In the genomic region with DNA sequence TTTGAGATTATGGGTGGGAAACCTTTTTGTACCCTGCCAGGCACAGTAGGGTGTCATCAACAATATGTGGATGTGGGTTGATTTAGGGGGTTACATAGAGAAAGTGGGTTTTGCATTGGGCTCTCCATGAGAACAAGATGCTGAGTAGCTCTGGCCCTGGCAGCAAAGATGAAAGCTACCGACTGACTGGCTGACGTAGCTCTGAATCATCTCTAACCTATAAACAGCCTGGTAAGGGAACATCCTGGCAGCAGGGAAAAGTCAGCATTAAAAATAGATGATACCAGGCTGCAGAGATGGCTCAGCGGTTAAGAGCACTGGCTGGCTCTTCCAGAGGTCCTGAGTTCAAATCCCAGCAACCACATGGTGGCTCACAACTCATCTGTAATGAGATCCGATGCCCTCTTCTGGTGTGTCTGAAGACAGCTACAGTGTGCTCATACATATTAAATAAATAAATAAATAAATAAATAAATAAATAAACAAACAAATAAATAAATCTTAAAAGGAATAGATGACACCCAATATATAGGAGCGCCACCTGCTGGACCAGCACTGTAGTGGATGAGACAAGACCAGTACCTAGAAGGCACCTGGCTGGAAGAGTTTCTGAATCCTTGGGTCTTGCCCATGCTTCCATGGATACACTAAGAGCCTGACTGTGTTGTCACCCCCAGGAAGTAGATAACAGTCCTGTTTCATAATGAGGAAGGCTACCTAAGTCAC, we compare ENCODE assay signal across 9 mouse cellular contexts. TPM values are rescaled to one million over a fixed set of nuclear protein-coding genes. Genes with fewer than 3 reads are reported as not detected.
DNase-seq lines count a peak whose midpoint lies in the region; ATAC-seq and TF ChIP-seq lines count a peak whose summit lies in the region.
"Had no signal": no experiment of that assay in that cellular context is flagged by ENCODE, and none has a peak within 500 bp of the region (broad histone marks: within the 10 kb centered on the region; RNA-seq: fewer than 3 reads in every experiment).

No protein-coding gene starts in this region.

- TF ChIP-seq CTCF in forebrain, postnatal 0 days (IDR thresholded peaks at IDR 0.05; ENCODE audit: low read depth), result peak; percentile 30; the same call in 1 of the 2 replicates
- TF ChIP-seq CTCF in stomach, postnatal 0 days (IDR thresholded peaks at IDR 0.05; ENCODE audit: low read depth), result peak; percentile 54

- H3K4me1 ChIP-seq in forebrain, postnatal 0 days (ENCODE audit: insufficient read depth), result no peaks in the 10 kb centered on the region
- H3K4me1 ChIP-seq in forebrain, embryonic 12.5 days, result peaks cover 10% of the 10 kb centered on the region
- 0 out of 2 replicates have a peak, but pooled peaks cover 6% of the 10 kb centered on the region for H3K4me1 ChIP-seq in limb, embryonic 10.5 days
- H3K4me1 ChIP-seq in stomach, postnatal 0 days (replicated peaks; ENCODE audit: control insufficient read depth, insufficient read depth), result no peaks in the 10 kb centered on the region
- H3K4me1 ChIP-seq in midbrain, embryonic 15.5 days, result peaks cover 6% of the 10 kb centered on the region; the same call in 1 of the 2 replicates

- no peak overlapping the region for H3K4me3 ChIP-seq in forebrain, postnatal 0 days (ENCODE audit: low read depth, low read length)
- no peak overlapping the region for H3K4me3 ChIP-seq in forebrain, embryonic 12.5 days (replicated peaks)
- H3K4me3 ChIP-seq in limb, embryonic 10.5 days, result no peak overlapping the region
- H3K4me3 ChIP-seq in stomach, postnatal 0 days (ENCODE audit: low read depth, low read length), result no peak overlapping the region
- H3K4me3 ChIP-seq in midbrain, embryonic 15.5 days, result no peak overlapping the region

- H3K9ac ChIP-seq in forebrain, postnatal 0 days, result no peak overlapping the region
- no peak overlapping the region for H3K9ac ChIP-seq in forebrain, embryonic 12.5 days
- H3K9ac ChIP-seq in stomach, postnatal 0 days (ENCODE audit: low read length), result no peak overlapping the region
- no peak overlapping the region for H3K9ac ChIP-seq in midbrain, embryonic 15.5 days

- no peak for TF ChIP-seq EP300 in stomach, postnatal 0 days (optimal IDR thresholded peaks at IDR 0.05)

- H3K4me2 ChIP-seq in forebrain, postnatal 0 days (ENCODE audit: low read depth), result no peak overlapping the region
- no peak overlapping the region for H3K4me2 ChIP-seq in forebrain, embryonic 12.5 days
- no peak overlapping the region for H3K4me2 ChIP-seq in stomach, postnatal 0 days (replicated peaks; ENCODE audit: low read depth)
- H3K4me2 ChIP-seq in midbrain, embryonic 15.5 days, result no peak overlapping the region

- no peaks in the 10 kb centered on the region for H3K27me3 ChIP-seq in forebrain, postnatal 0 days (ENCODE audit: insufficient read depth, low read length)
- H3K27me3 ChIP-seq in forebrain, embryonic 12.5 days, result no peaks in the 10 kb centered on the region
- no peaks in the 10 kb centered on the region for H3K27me3 ChIP-seq in limb, embryonic 10.5 days (ENCODE audit: low read depth, poor library complexity, severe bottlenecking)
- no peaks in the 10 kb centered on the region for H3K27me3 ChIP-seq in stomach, postnatal 0 days (ENCODE audit: control insufficient read depth, insufficient read depth, low read length)
- no peaks in the 10 kb centered on the region for H3K27me3 ChIP-seq in midbrain, embryonic 15.5 days (replicated peaks)

- no peak overlapping the region for H3K27ac ChIP-seq in forebrain, postnatal 0 days (ENCODE audit: low read depth, low read length)
- H3K27ac ChIP-seq in forebrain, embryonic 12.5 days, result no peak overlapping the region
- H3K27ac ChIP-seq in limb, embryonic 10.5 days, result no peak overlapping the region
- H3K27ac ChIP-seq in stomach, postnatal 0 days (replicated peaks), result no peak overlapping the region
- no peak overlapping the region for H3K27ac ChIP-seq in midbrain, embryonic 15.5 days
- H3K27ac ChIP-seq: macrophage had no signal

- no peaks in the 10 kb centered on the region for H3K36me3 ChIP-seq in forebrain, postnatal 0 days (ENCODE audit: insufficient read depth)
- H3K36me3 ChIP-seq in forebrain, embryonic 12.5 days (replicated peaks), result no peaks in the 10 kb centered on the region
- no peaks in the 10 kb centered on the region for H3K36me3 ChIP-seq in limb, embryonic 10.5 days
- no peaks in the 10 kb centered on the region for H3K36me3 ChIP-seq in stomach, postnatal 0 days (ENCODE audit: control insufficient read depth, insufficient read depth, low read length)
- H3K36me3 ChIP-seq in midbrain, embryonic 15.5 days (replicated peaks), result no peaks in the 10 kb centered on the region

- DNase-seq in forebrain, postnatal 0 days, result peak; percentile 10
- peak; percentile 80 for DNase-seq in testis, postnatal 10 days (ENCODE audit: low spot score)
- no peak for DNase-seq in testis, postnatal 14 days (ENCODE audit: low spot score)
- DNase-seq in frontal cortex, adult 2 months (ENCODE audit: extremely low spot score in 1 of 2, low spot score in 1 of 2), result peak; percentile 47 to 70
- peak; percentile 37 for DNase-seq in limb, embryonic 10.5 days (ENCODE audit: low spot score)
- DNase-seq in stomach, postnatal 0 days (ENCODE audit: low spot score), result peak; percentile 22

- no peaks in the 10 kb centered on the region for H3K9me3 ChIP-seq in forebrain, postnatal 0 days (ENCODE audit: low read length)
- H3K9me3 ChIP-seq in forebrain, embryonic 12.5 days, result 0 out of 2 replicates have a peak, but pooled peaks cover 3% of the 10 kb centered on the region
- no peaks in the 10 kb centered on the region for H3K9me3 ChIP-seq in limb, embryonic 10.5 days (replicated peaks)
- no peaks in the 10 kb centered on the region for H3K9me3 ChIP-seq in stomach, postnatal 0 days (ENCODE audit: control insufficient read depth, low read length)
- H3K9me3 ChIP-seq in midbrain, embryonic 15.5 days, result no peaks in the 10 kb centered on the region

- 0 out of 2 replicates have a peak, but pooled peaks have one; percentile 34 for ATAC-seq in forebrain, postnatal 0 days
- no peak for ATAC-seq in forebrain, embryonic 12.5 days (ENCODE audit: low FRiP score)
- ATAC-seq in stomach, postnatal 0 days (ENCODE audit: low FRiP score, low TSS enrichment), result no peak
- ATAC-seq in midbrain, embryonic 15.5 days (replicated peaks), result no peak

- WGBS in forebrain, postnatal 0 days, result 74% methylated on average over 5 of the region's 5 CpGs
- WGBS in forebrain, embryonic 12.5 days, result 88% methylated on average over 5 of the region's 5 CpGs
- WGBS in limb, embryonic 10.5 days, result 86% methylated on average over 5 of the region's 5 CpGs
- WGBS in stomach, postnatal 0 days, result 80% methylated on average over 5 of the region's 5 CpGs
- WGBS in midbrain, embryonic 15.5 days, result 84% methylated on average over 5 of the region's 5 CpGs

RNA-seq across cellular contexts. Expression of gene Stab2, which starts 31.7 kb away (rescaled TPM):
- total RNA-seq in forebrain, postnatal 0 days (2014; rRNA removed), result 0.19 and 0.31 TPM in 2 replicates
- 0.04 and 0.08 TPM in 2 replicates for polyA plus RNA-seq in forebrain, postnatal 0 days (2015; fragmentation: Nextera tagmentation; extraction: Ambion mirVana)
- polyA plus RNA-seq in forebrain, embryonic 12.5 days (2016; fragmentation: Nextera tagmentation; extraction: Ambion mirVana), result 0.10 TPM in 1 of 2 replicates, not detected in the other
- polyA plus RNA-seq in frontal cortex, adult 2 months (2012; rRNA removed), result 0.08 and 0.19 TPM in 2 replicates
- 0.31 and 0.56 TPM in 2 replicates for polyA plus RNA-seq in limb, embryonic 10.5 days (2016; fragmentation: Nextera tagmentation; extraction: Ambion mirVana)
- polyA plus RNA-seq in stomach, postnatal 0 days (2015; fragmentation: Nextera tagmentation; extraction: Ambion mirVana), result 0.17 and 0.31 TPM in 2 replicates
- 0.18 and 0.26 TPM in 2 replicates for polyA plus RNA-seq in midbrain, embryonic 15.5 days (2015; fragmentation: Nextera tagmentation; extraction: Ambion mirVana)
